ENCODE assay signal across 24 mouse cellular contexts in the genomic region with DNA sequence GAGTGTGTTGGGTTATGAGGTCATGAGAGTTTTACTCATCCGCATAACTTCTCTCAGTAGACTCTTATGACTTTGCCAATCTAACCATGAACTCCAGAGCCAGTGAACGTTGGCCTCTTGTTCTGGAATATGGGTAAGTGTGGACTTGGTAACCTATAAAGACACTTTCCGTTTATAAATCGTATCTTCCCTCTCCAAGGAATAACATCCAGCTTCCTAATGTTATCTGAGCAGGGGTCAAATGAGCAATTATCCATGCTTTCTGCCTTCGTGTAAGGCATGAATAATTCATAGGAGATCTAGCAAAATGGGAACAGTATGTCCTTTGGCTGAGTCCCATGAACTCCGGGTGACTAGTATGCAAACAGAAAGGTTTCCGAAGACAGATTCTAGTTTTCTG. TPM values are rescaled to one million over a fixed set of nuclear protein-coding genes. Genes with fewer than 3 reads are reported as not detected.
"Had no signal": no experiment of that assay in that cellular context is flagged by ENCODE, and none has a peak within 500 bp of the region (broad histone marks: within the 10 kb centered on the region; RNA-seq: fewer than 3 reads in every experiment).

No protein-coding gene starts in this region.

- H3K4me2 ChIP-seq: hindbrain, embryonic 15.5 days; limb, embryonic 13.5 days; liver, embryonic 12.5 days; lung, embryonic 14.5 days; neural tube, embryonic 13.5 days had no signal

- H3K27ac ChIP-seq: hindbrain, embryonic 15.5 days; layer of hippocampus, adult 2 months; limb, embryonic 13.5 days; liver, embryonic 12.5 days; midbrain, embryonic 10.5 days; neural tube, embryonic 13.5 days had no signal

- H3K4me3 ChIP-seq: hindbrain, embryonic 15.5 days; layer of hippocampus, adult 2 months; limb, embryonic 13.5 days; liver, embryonic 12.5 days; midbrain, embryonic 10.5 days; neural tube, embryonic 13.5 days had no signal

- H3K36me3 ChIP-seq: hindbrain, embryonic 15.5 days; limb, embryonic 13.5 days; liver, embryonic 12.5 days; midbrain, embryonic 10.5 days; neural tube, embryonic 13.5 days had no signal

- H3K9ac ChIP-seq: hindbrain, embryonic 15.5 days; limb, embryonic 13.5 days; liver, embryonic 12.5 days; lung, embryonic 14.5 days; neural tube, embryonic 13.5 days had no signal

- DNase-seq: left cerebral cortex, postnatal 4 days; lung, embryonic 14.5 days; lung, postnatal 10 days; lung, postnatal 4 days; retina, postnatal 1 day; right cerebral cortex, postnatal 4 days; spleen, adult 18-20 months; thymus, adult 2 months; thymus, postnatal 25 days had no signal

- H3K9me3 ChIP-seq: hindbrain, embryonic 15.5 days; liver, embryonic 12.5 days; midbrain, embryonic 10.5 days; neural tube, embryonic 13.5 days had no signal

- H3K4me1 ChIP-seq: hindbrain, embryonic 15.5 days; limb, embryonic 13.5 days; liver, embryonic 12.5 days; midbrain, embryonic 10.5 days; neural tube, embryonic 13.5 days had no signal

- ATAC-seq: inflammation-experienced regulatory T-cells, adult 6 months; intestine, postnatal 0 days; liver, embryonic 12.5 days; midbrain, embryonic 16.5 days had no signal

- H3K27me3 ChIP-seq: hindbrain, embryonic 15.5 days; limb, embryonic 13.5 days; liver, embryonic 12.5 days; neural tube, embryonic 13.5 days had no signal

RNA-seq across cellular contexts. Expression of gene Helt, which starts 22.7 kb away (rescaled TPM):
- total RNA-seq: layer of hippocampus, adult 2 months; left cerebral cortex, adult 18-20 months; left cerebral cortex, postnatal 10 days; megakaryocyte, adult 5-6 weeks had no signal
- polyA plus RNA-seq: inflammation-experienced regulatory T-cells, adult 6 months; intestine, postnatal 0 days; limb, embryonic 13.5 days; liver, embryonic 12.5 days; liver, embryonic 16.5 days; lung, embryonic 14.5 days; stomach, embryonic 14.5 days; thymus, adult 2 months; urinary bladder, adult 2 months had no signal
